Mouse (Mus musculus) left cerebral cortex, postnatal 36 days (tissue): ENCODE measurements around the gene Heatr1. TPM values are rescaled to one million over a fixed set of nuclear protein-coding genes. Genes with fewer than 3 reads are reported as not detected.

Experiments used
- DNase-seq, 2 experiments: peaks; one replicate each; pipeline ENCODE4 v3.0.0; 2021 to 2022; ENCODE audit warnings: low spot score in 2 of 2, mixed read lengths in 1 of 2
- intact Hi-C: fragments of 180-260 bp; cut with DNase I; formaldehyde crosslinking; loops from one replicate; pipeline ENCODE4 v1.15.1; 2025
- total RNA-seq, 2 experiments: library from RNA; stranded (reverse); gene quantifications; 2 replicates each; pipeline ENCODE4 v1.2.3; 2021

Heatr1 gene
- total RNA-seq, result 10 to 100 TPM; 24.1 to 31.6 TPM

DNA sequence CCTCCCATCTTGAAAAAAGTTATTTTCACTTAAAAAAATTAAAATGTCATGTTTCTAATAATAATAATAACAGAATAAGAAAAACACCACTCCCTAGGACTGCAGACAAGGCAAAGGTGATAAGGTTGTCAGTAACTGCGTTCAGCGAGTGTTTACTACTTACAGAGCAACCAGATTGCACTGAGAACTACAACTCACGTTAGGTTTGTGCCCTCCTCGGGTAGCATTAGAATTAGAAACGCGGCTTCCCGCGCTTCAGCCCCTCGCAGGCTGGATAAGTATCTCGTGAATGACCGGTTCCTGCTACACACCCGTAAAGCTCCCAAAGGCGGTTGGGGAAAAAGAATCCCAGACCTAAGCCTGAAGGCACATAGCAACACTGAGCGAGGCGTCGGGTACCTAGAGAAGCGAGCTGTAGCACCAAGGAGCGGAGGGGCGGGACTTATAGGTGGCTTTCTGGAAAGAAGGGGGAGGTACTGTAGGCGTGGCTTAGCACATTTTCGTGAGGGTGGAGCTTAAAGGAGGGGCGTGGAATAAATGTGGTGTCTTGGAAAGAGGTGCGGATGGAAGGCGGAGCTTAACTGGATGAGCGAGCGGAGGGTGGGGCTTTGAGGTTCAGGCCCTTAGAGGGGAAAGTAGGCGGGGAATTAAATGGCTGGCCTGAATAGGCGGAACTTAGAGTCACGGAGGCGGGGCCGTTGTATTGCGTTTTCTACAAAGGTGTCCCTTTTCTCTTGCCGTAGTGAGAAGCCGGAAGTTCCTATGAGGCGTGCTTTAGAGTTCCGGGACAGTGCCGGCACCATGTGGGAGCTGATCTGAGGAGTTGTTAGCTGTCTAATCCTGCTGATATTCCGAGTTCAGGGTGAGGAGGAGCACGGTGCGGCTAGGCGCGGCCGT lies at the start of gene Heatr1:
Gene Heatr1, plus strand, starts transcription at position 419 of the 897 bp plus-strand sequence.
- intact Hi-C loops, result no loop called here
- DNase-seq, result peak; percentile 90 to 94

DNA sequence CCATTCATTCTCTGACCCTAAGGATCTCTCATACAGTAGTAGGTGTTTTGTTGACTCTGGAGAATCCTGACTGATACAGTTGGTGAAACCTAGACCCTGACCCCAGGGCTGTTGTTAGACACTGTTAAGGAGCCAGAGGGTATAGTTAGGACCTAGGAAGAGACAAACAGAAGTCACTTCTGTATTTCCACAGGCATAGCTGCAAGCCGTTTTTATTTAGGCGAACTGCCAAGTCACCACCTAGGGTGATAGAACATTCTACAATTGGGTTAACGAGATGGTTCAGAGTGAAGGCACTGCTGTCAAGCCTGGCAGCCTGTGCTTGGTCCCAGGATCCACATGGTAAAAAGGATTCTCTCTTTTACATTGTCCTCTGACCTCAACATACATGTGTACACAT lies 48.0 kb upstream of the Heatr1 start:
- intact Hi-C loops, result no loop called here

DNA sequence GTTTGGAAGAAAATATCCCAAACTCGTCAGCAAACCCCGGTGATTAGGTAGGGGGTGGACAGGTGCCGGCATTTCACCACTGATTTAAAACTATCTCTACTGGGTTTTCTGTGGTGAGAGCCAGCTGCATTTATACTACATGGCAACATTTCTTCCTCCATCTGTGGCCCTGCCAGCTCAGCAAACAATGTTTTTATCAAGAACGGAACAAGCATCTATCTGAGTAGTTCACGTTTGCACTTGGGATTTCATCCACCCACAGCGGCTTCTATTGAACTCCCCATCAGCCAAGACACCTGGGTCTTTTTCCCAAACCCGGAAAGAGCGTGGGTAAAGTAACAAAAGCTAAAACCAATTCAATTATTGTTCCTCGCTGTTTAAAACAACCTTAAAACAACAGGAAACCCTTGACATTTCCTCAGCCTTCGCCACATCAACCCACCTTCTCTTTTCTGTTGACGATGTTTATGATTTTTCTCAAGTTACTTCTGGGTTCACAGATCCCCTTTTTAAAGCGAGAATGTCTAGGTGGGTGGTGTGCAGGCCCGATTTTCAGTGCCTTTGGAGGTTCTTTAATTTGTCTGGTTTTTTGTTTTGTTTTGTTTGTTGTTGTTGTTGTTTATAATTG lies 45.5 kb upstream of the Heatr1 start:
- intact Hi-C loops, result no loop called here
- DNase-seq, result no peak

More for the DNA sequence above, 48.0 kb upstream of the Heatr1 start:
- no peak for DNase-seq

DNA sequence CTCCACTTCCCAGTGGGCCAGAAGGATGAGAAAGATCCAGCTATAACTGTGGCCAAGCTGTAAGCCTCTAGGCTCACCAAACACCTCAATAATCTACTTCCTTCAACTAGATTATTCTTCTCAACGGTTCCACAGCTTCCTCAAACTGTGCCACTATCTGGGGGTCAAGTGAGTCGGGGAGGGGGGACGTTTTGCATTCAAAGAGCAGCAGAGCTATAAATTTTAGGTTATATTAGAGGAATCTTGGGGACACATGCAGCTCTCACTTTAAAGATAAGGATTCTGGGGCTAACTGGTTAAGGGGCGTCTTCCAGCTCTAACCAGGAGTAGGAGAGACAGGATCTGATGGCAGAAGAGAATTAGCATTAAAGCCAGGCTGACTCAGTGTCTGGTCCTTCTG lies 38.6 kb upstream of the Heatr1 start:
- DNase-seq, result no peak
- intact Hi-C loops, result no loop called here

DNA sequence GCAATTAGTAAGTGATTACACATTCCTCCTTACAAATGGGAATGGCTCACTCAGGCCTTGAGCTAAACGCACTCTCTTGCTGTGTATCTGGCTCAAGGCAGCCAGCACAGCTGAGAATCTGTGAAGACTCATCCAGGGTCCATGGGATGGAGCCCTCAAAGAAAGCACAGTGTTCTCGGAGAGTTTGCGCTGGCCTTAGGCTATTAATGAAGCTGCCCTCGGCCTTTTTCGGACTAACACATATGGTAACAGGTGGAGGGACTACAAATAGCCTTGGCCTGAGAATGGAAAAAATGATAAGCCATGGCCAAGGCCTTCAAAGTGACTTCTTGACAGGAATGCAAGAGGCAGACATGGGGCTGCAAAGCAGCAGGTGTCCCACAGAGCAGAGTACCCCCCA lies 37.3 kb upstream of the Heatr1 start:
- DNase-seq, result no peak
- intact Hi-C loops, result no loop called here

DNA sequence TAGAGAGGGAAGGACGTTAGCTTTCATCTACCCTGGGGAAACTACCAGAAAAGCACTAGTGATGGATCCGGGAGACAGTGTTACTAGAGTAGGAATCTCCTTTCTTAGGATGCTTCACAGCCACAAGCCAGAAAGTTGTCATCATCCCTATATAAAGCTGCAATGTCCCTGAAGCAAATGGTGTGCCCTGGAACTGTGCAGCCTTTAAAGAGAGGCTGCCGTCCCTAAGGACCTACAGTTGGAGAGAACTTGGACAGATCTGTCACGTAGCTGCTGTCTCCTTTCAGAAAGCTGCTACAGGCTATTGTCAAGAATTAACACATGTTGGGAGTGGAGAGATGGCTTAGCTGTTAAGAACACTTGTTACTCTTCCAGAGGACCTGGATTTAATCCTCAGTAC lies 33.3 kb upstream of the Heatr1 start:
- no peak for DNase-seq
- intact Hi-C loops, result no loop called here

DNA sequence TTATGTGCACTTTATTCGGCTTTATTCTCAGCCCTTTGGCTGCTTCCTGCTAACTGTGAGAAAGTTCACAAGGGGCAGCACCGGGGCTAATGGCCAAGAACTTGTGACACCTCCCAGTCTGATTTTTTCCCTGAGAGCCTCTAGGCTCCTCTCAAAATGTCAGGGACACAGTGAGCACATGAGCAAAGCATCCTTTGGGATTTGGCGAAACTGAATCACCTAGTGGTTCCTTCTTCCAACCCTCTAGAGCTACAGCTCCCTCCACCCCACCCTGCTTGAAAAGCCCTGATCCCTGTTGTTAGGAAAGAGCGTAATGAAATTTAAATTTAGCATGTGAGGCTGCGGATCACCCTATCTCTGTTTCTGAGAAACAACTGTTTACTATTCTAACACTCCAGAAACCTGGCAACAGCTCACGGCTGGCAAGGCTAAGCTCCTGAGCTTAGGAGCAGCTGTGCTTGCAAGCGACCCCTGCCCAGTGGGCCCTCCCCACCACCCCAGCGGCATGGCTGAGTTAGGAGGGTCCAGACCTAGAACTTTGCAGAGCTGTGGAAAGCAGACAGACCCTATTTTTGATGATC lies 25.7 kb upstream of the Heatr1 start:
- DNase-seq, result no peak
- intact Hi-C loops, result no loop called here

DNA sequence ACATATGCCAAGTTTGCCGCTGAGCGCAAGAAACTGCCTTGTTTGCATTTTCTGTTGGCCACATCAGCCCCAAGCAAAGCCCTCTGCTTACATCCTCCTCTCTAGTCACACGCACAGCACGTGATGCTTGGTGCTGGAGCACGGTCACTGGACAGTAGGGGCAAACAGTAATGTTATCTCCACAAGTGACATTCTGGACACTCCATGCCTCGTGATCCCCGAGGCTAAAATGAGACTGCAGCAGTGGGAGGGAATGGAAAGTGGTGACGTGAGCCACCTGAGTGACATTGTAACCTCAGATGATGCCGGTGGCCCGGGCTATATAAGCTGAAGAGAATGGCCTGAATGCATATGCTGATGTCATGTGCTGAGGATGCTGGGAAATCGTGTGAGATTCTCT lies 24.9 kb upstream of the Heatr1 start:
- intact Hi-C loops, result no loop called here
- DNase-seq, result no peak

DNA sequence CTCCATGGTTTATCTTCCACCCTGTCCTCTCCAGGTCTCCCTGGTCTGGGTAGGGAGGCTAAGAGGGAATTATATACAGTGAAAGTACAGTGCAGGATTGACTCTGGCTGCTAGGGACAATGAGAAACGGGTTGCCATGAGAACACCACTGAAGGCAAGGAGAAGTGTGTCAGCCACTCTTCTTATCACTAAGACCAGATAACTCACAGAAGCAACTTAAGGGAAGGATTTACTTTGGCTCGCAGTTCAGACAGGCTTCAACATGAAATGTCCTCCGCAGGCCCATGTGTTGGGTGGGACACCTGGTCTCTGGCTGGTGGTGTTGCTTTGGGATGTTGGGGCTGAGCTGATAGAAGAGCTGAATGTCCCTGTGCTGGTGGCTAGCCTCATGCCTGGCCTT lies 22.1 kb upstream of the Heatr1 start:
- no peak for DNase-seq
- intact Hi-C loops, result no loop called here

DNA sequence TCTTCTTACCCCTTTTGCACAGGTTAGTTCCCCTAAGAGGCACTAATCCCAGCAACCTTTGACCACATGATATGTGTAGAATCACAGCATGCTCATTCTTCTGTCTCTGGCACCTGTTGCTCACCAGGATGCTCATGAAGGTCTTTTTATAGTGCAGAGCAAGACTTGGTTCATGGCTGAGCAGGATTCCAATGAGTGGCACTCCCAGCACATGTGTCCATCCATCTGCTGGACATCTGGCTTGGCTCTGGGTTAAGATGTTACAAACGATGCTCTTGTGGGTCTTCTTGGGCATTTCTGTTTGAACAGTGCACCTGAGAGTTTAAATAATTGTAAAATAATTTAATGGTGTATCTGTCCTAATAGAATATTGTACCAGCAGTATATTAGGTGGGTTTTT lies 18.0 kb upstream of the Heatr1 start:
- intact Hi-C loops, result no loop called here

DNA sequence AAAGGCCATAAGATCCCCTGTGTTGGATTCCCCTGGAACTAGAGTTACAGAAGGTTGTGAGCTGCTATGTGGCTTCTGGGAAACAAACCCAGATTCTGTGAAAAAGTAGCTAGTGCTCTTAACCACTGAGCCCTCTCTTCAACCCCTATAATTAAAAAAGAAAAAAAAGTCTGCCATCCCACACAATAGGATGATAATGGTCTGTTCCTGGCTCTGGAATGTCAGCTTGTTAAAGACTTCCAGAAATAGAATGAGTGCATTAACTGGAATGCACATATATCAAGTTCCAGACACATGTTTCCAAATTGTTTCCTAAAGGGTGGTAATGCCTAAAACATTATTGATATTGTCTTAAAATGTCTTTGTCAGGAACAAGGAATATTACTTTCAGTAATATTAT lies 10.0 kb upstream of the Heatr1 start:
- DNase-seq, result no peak
- intact Hi-C loops, result loop anchor here (5.0 kb wide), 1 partner anchor 42 kb away; the partner anchor contains the start of gene Actn2

More for the DNA sequence above, 18.0 kb upstream of the Heatr1 start:
- no peak for DNase-seq

DNA sequence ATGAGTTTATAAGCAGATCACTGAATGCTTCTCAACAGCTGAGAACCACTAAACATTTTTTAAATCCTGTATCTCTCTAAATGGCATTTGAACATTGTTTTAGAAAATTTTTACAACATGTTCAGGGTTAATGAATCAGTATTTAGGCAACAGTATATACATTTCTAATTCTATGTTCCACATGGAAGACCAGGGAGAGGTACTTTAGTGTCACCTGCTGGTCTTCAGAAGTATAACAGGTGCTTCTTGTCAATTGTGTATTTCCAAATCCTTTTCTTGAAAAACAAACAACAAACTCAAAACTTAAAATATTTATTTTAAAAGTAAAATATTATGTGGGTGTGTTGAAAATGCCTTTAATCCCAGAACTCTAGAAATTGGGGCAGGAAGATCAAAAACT lies 8.5 kb upstream of the Heatr1 start:
- intact Hi-C loops, result loop anchor here (1.0 to 5.0 kb wide), 3 partner anchors 44 to 175 kb away; partner anchors contain the start of gene Actn2
- no peak for DNase-seq

DNA sequence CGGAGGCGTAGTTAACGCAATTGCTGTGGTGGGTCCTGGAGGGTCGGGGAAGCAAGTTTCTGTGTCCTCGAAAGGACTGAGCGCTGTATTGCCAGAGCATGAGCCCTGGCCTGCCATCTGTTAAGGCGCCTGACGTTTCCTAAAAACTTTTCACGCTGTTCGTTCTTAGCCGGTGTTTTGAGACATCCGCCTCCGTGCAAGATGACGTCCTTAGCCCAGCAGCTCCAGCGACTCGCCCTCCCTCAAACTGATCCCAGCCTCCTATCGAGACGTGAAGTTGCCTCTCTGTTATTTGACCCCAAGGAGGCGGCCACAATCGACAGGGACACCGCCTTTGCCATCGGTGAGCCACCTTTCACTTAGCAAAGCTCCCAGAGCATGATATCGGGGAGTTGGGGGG lies 744 bp downstream of the Heatr1 start:
- no peak for DNase-seq
- intact Hi-C loops, result no loop called here

DNA sequence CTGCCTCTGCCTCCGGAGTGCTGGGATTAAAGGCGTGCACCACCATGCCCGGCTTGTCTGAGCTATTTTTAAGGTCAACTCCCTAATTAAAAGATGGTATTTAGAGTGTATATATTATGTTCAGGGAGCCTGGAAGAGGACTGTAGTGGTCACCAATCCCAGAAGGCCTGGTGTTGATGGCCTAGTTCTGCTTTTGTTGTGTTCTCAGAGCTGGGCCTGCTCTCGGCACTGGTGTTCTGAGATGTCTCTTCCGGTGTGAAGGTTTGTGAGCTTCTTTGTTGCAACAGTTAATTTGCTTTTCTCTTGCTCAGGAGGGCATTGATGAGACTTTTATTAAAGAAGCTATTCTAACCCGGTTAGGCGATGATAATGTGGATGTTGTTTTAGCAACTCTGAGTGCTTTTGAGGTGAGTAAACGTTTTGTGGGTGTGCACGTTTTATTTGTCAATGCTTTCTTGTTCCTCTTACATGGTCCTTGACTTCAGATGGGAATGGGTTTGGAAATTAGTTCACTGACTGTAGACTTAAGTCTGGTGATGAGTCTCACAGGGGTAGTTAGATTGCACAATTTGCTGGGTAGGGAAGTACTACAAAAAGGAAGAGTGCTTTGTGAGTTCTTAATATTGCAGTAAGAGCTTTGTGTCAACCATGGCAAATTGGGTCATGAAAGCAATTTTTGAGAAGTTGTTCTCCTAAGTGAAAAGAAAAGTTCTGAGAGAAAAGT lies 13.7 kb downstream of the Heatr1 start:
- intact Hi-C loops, result no loop called here
- no peak for DNase-seq

DNA sequence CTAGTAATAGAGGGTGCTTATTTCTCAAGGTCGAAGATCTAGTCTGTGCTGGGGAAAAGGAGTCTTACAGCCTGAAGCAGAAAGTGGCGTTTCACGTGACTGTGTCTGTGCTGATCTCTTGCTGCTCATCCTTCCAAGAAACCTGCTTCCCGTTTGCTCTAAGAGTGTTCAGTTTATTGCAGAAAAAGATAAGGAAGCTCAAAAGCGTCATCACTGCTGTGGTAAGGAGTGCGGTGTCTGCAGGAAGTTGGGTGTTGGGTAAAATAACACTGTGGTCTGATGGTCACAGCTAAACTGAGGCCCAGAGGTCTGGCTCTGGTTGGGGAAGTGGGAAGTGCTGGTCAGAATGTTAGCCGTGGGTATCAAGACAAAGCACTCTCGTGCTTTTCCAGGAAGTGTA lies 17.2 kb downstream of the Heatr1 start:
- DNase-seq, result no peak

DNA sequence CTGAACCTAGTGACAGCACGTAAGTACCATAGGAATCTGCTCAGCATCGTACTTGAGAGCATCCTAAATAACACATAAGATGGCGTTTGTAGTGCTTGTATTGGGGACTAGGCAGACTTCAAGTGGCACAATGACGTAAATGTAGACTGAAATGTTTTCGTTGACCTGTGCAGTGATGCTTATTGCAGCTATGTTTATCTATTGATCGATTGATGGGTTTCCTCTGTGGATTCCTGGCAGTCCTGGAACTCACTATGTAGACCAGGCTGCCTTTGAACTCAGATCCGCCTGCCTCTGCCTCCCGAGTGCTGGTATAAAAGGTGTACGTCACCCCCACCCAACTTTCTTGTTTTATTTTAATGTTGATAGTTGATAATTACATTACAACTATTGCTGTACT lies 25.8 kb downstream of the Heatr1 start:
- intact Hi-C loops, result no loop called here
- DNase-seq, result no peak

More for the DNA sequence above, 17.2 kb downstream of the Heatr1 start:
- intact Hi-C loops, result no loop called here

DNA sequence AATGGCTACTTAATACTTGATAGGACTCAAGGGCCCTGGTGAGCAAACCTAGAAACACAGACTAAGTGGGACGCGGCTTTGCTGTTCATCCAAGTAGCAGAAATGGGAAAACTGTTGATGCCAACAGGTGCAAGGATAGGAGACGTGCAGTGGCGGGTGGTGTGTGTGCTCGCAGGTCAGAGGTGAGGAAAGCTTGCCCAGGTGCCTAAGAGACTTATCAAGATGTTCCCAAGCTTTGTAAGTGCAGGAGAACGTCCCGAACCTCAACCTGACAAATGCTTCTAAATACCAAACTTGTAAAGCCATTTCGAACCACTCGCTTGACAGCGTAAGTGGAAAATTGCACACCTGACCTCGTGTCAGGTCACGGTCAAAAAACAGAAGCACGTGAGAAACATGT lies 33.7 kb downstream of the Heatr1 start:
- no peak for DNase-seq
- intact Hi-C loops, result no loop called here

DNA sequence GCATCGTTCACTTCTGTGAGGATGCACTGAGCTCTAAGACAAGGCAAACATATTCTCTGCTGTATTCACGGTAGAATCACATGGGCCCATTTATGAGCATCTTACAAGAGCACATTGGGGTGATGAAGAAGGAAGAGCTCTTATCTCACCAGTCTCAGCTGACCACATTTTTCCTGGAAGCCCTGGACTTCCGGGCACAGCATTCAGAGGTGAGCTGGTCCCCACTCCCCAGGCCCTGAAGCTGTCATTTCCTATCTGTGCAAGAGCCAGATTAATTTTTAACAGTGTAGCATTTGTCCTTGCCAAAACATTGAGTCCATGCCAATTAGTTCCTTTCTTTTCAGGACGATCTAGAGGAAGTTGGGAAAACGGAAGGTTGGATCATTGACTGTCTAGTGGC lies 39.0 kb downstream of the Heatr1 start:
- no peak for DNase-seq
- intact Hi-C loops, result no loop called here

DNA sequence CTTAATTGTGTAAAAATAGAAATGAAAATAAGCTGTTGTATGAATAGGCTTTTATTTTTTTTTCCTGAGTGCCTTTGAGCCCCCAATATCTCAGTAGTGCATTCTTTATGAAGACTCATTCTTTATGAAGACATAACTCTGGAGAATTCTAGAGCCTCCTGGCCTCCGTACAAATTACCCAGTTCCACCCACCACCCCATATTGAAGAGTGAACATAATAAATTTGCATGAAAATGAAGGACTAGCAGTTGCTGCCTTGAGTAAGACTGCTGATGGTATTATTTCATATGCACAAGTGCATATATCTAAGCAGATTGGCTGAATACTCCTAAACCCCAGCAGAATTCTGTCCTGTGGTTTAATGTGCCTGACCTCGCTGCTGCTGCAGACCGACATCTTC lies 44.8 kb downstream of the Heatr1 start:
- intact Hi-C loops, result no loop called here
- no peak for DNase-seq

DNA sequence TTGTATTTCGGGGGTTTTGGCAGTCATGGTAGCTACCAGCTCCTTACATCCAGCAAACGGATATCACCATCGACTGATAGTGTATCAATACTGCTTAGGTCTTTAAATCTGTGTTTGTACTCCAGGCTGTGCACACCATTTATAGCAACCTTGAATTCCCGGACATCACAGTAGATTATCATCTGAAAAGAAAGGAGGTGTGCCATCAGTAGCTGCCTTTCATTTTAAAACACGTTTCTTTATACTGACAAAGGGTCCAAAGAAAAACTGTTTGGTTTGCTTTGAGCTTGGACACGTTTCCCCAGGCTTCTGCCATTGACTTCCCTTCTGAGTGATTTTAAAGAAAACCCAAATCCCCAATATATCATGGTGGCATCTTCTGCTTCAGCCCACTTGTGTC lies 46.0 kb downstream of the Heatr1 start:
- intact Hi-C loops, result no loop called here
- DNase-seq, result no peak
